Mouse (Mus musculus): Measurements from ENCODE around the gene Aacs.

Aacs gene

GRCm38 (mm10) chr5:125533225-125533900 is 57.7 kb downstream of the Aacs start:
- no peak for DNase-seq (ENCODE audit: low read depth, low spot score)

GRCm38 (mm10) chr5:125534168-125534610 is 58.6 kb downstream of the Aacs start:
- DNase-seq (ENCODE audit: low read depth, low spot score), result no peak

GRCm38 (mm10) chr5:125534611-125535324 is 59.2 kb downstream of the Aacs start:
- DNase-seq (ENCODE audit: low read depth, low spot score), result no peak

- DNase-seq (ENCODE audit: low read depth, low spot score), result no peak
Observed at GRCm38 (mm10) chr5:125545090-125545489, 69.5 kb downstream of the Aacs start.

GRCm38 (mm10) chr5:125546293-125546692 is 70.7 kb downstream of the Aacs start:
- DNase-seq (ENCODE audit: low read depth, low spot score), result no peak

GRCm38 (mm10) chr5:125549750-125550489 is 74.3 kb downstream of the Aacs start:
- DNase-seq (ENCODE audit: low read depth, low spot score), result no peak

- DNase-seq (ENCODE audit: low read depth, low spot score), result no peak
Observed at GRCm38 (mm10) chr5:125555732-125556131, 80.1 kb downstream of the Aacs start.

- no peak for DNase-seq (ENCODE audit: low read depth, low spot score)
Observed at GRCm38 (mm10) chr5:125563492-125563891, 87.9 kb downstream of the Aacs start.

GRCm38 (mm10) chr5:125565725-125566124 is 90.1 kb downstream of the Aacs start:
- DNase-seq (ENCODE audit: low read depth, low spot score), result no peak

All from WW6 (cell line).